Mouse (Mus musculus) thymus, adult 2 months (tissue): ENCODE measurements around the gene Neu2. TPM values are rescaled to one million over a fixed set of nuclear protein-coding genes. Genes with fewer than 3 reads are reported as not detected.
A peak's percentile ranks its signal among the peaks of the same experiment; 100 is the strongest.

ENCODE experiments used
- DNase-seq: peaks from one replicate; pipeline ENCODE4 v3.0.0; 2021
- H3K27ac ChIP-seq: fragments of 200-500 bp; 2 replicates; pipeline ENCODE4 v1.5.1; 2012; ENCODE audit warnings: low read length, control low read depth; ENCODE audit not compliant: control insufficient read depth, insufficient read depth
- H3K27me3 ChIP-seq: fragments of 200-500 bp; 2 replicates; pipeline ENCODE4 v1.6.1; 2012; ENCODE audit warnings: mild to moderate bottlenecking, low read length, moderate library complexity, mixed read lengths; ENCODE audit not compliant: control insufficient read depth, insufficient read depth
- H3K36me3 ChIP-seq: fragments of 200-500 bp; 2 replicates; pipeline ENCODE4 v1.6.1; 2012; ENCODE audit warnings: mild to moderate bottlenecking, low read length, moderate library complexity; ENCODE audit not compliant: control insufficient read depth, insufficient read depth
- H3K4me1 ChIP-seq: fragments of 200-500 bp; replicated peaks from 2 replicates; pipeline ENCODE4 v1.6.1; 2012; ENCODE audit warnings: low read length; ENCODE audit not compliant: control insufficient read depth, insufficient read depth
- H3K4me3 ChIP-seq: fragments of 200-500 bp; 2 replicates; pipeline ENCODE4 v1.5.1; 2012; ENCODE audit warnings: mild to moderate bottlenecking, low read length, control low read depth, moderate library complexity; ENCODE audit not compliant: control insufficient read depth, insufficient read depth
- CTCF ChIP-seq: fragments of 200-500 bp; IDR thresholded peaks from 2 replicates; pipeline ENCODE4 v1.5.1; 2012; ENCODE audit warnings: mild to moderate bottlenecking, control low read depth, low read length, moderate library complexity, borderline replicate concordance; ENCODE audit not compliant: control insufficient read depth, poor library complexity, insufficient read depth; ENCODE audit errors: extremely low read depth
- POLR2A ChIP-seq: fragments of 200-500 bp; IDR thresholded peaks from 2 replicates; pipeline ENCODE4 v1.6.1; 2012; ENCODE audit warnings: mild to moderate bottlenecking, low read length, control low read depth, moderate library complexity; ENCODE audit not compliant: control insufficient read depth, poor library complexity, insufficient read depth; ENCODE audit errors: extremely low read depth
- WGBS: fragments of 180-500 bp; shearing (Covaris S2); methylation state at CpG from one replicate; pipeline ENCODE4 v1.1.7; 2018; 5-methylcytosine and 5-hydroxymethylcytosine counted together
- polyA plus RNA-seq: library from polyadenylated mRNA; depleted of rRNA; stranded (reverse); fragments of >200 nt; gene quantifications from 2 replicates; pipeline ENCODE4 v1.2.3, GENCODE M21; 2012

Neu2 gene
- polyA plus RNA-seq, 1 experiment: 6.9 TPM

DNA sequence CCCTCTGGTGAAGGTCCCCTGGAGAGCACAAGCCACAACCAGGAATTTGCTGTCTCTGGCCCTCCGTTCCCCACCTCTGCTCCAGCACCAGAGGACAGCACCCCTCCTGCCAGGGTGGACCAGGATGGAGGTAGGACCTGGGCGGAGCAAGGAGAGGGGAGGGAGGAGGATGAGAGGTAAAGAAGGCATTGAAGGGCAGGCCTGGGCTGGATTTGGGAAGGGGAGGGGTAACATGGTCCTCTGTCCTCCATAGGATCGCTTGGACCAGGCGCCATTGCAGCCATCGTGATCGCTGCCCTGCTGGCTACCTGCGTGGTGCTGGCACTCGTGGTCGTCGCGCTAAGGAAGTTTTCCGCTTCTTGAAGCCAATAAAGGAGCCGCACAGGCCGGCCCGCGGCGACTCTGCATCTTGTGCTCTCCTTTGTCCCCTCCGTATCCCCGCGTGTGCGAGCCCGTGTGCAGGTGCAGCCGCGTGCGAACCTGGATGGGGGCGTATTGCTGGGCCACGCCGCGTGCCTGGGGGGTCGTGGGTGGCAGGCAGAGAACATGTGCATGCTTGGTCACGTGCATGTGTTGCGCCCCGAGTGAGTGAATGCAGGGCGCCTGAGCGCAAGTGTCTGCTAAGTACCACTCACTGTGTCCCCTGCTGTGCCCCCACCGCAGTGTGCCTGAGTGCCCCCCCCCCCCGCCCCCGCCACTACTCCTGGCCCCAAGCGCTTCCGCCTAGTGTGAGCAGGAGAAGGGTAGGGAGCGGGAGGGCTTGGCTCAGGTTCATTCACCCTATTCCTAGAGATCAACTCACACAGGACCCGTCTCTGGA, 34.4 kb upstream of the Neu2 start:
- H3K4me3 ChIP-seq: no peak overlapping the region
- WGBS: 18% methylated on average over 42 of the region's 42 CpGs
- H3K4me1 ChIP-seq: no peaks in the 10 kb centered on the region
- no peak overlapping the region for H3K27ac ChIP-seq
- H3K36me3 ChIP-seq: no peaks in the 10 kb centered on the region
- H3K27me3 ChIP-seq: no peaks in the 10 kb centered on the region
- no peak for DNase-seq
- TF ChIP-seq CTCF: no peak
- TF ChIP-seq POLR2A: no peak

DNA sequence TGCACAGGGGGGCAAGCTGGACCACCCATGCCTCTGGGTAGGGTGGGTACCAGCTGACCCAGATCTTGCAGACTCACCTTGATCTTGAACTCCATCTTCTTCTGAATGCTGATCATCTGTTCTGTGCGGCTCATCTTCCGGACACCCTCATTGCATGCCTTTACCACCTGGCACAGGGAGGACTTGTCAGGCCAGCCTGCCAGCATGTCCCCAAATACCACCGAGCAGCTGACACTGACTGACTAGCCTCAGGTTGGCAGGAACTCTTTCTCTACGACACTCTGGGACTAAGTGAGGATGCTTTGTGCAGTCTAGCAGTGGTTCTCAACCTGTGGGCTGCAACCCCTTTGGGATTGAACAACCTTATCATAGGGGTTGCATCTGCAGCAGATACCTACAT, 27.1 kb upstream of the Neu2 start:
- H3K4me1 ChIP-seq: no peaks in the 10 kb centered on the region
- H3K27me3 ChIP-seq: no peaks in the 10 kb centered on the region
- H3K27ac ChIP-seq: no peak overlapping the region
- DNase-seq: no peak
- WGBS: 95% methylated on average over 4 of the region's 4 CpGs
- no peak overlapping the region for H3K4me3 ChIP-seq
- TF ChIP-seq POLR2A: no peak
- TF ChIP-seq CTCF: no peak
- no peaks in the 10 kb centered on the region for H3K36me3 ChIP-seq

DNA sequence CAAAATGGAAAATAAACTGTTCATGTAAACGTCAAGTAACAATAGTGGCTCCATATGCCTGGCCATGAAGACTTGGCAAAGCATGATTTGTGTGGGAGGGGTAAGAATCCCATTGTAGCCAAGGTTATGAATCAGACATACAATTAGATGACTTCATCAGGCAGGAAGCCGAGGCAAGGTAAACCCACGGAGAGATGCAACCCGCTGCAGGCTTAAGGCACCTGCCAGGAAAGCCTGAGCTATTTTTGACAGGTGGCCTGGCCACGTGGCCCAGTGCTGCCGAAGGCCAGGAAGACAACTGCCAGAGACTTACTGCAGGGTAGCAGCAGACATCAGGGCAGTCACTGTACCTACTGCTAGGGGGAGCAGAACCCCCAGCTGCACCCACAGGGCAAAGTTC, 23.3 kb upstream of the Neu2 start:
- no peaks in the 10 kb centered on the region for H3K27me3 ChIP-seq
- WGBS: 32% methylated on average over 6 of the region's 6 CpGs
- no peak overlapping the region for H3K27ac ChIP-seq
- H3K4me1 ChIP-seq: no peaks in the 10 kb centered on the region
- H3K36me3 ChIP-seq: no peaks in the 10 kb centered on the region
- TF ChIP-seq CTCF (no peak), POLR2A (no peak)
- DNase-seq: peak; percentile 22
- no peak overlapping the region for H3K4me3 ChIP-seq

DNA sequence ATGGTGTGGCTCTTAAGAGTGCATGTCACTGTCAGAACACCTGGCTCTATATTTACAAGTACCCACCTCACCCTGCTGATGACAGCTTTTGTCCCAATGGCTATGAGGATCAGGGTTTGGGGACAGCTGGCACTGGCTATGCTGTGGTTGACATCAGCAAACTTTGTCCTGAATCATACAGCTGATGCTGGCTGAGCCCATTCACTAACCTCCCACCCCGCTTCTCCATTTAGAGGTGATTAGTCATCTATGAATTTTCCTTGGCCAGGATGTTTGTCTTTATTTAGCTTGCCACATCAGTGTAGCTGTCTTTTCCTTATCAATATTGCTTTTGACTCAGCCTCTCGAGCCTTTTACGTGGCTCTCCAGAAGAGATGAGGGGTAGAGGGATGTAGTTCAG, 17.4 kb upstream of the Neu2 start:
- WGBS: 88% methylated on average over 3 of the region's 3 CpGs

DNA sequence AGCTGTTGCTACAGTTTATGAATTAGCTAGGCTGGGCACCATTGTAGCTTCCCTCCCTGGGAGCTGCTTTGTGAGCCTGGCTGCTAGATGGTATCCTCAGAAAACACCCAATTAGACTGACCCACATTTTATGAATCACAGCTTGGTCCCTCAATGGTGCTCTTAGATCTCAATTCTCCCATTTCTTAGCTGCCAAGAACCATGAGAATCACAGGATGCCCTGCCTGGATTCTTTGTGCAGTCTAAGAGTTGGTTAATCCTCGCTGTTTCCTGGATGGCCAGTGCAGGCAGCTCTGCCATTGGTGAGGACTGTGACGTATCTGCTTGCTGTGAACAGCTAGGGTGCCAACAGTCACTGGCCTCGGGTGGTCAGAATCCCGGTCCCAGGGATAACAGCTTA, 16.1 kb upstream of the Neu2 start:
- Histone ChIP-seq H3K4me1 (no peaks in the 10 kb centered on the region), H3K27ac (no peak overlapping the region), H3K4me3 (no peak overlapping the region), H3K36me3 (no peaks in the 10 kb centered on the region), H3K27me3 (no peaks in the 10 kb centered on the region)
- WGBS: 90% methylated on average over 4 of the region's 4 CpGs
- DNase-seq: no peak
- no peak for TF ChIP-seq POLR2A
- TF ChIP-seq CTCF: no peak

More for the DNA sequence above, 17.4 kb upstream of the Neu2 start:
- no peaks in the 10 kb centered on the region for H3K4me1 ChIP-seq
- no peak overlapping the region for H3K4me3 ChIP-seq
- TF ChIP-seq POLR2A (no peak), CTCF (no peak)
- no peaks in the 10 kb centered on the region for H3K36me3 ChIP-seq
- no peak overlapping the region for H3K27ac ChIP-seq
- DNase-seq: no peak
- H3K27me3 ChIP-seq: no peaks in the 10 kb centered on the region

DNA sequence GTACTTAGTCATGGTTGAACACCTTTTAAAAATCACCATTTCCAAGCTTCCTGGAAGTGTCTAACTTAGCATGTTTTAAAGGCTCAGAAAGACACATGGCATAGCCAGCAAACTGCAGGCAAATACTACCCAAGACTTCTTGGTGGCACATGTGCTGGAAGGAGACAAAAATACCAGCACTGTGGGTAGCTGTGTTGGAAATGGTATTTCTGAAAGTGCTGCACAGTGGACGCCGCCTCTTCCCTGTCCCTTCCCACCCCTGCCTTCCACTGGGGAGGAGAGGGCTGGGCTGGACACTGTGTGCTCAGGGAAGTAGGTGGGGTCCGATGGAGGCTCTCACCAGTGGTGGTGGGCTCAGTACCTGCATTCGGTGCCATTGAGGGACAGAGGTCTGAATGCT, 4.2 kb upstream of the Neu2 start:
- peaks cover 12% of the 10 kb centered on the region for H3K27me3 ChIP-seq
- no peak for DNase-seq
- 95% methylated on average over 4 of the region's 4 CpGs for WGBS
- TF ChIP-seq CTCF (no peak), POLR2A (no peak)
- no peaks in the 10 kb centered on the region for H3K36me3 ChIP-seq
- peaks cover 5% of the 10 kb centered on the region; the same call in 1 of the 2 replicates for H3K4me1 ChIP-seq
- H3K27ac ChIP-seq: no peak overlapping the region
- H3K4me3 ChIP-seq: no peak overlapping the region
